ENCODE assay signal across 11 mouse cellular contexts in the genomic region with DNA sequence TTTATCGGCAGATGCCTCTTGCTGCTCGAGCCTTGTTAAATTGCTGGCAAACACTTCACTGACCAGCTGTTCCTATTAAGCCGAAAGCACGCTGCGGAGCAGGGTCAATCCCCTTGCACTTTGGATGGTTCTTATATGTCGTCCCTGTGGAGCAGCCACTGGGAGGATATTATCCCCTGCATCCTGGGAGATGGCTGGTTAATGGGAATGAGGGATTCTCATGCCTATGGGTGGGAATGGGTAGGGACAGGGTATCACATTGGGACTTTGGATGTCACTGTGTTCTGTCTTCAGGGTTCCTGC.
DNase-seq lines count a peak whose midpoint lies in the region; ATAC-seq and TF ChIP-seq lines count a peak whose summit lies in the region.
"Had no signal": no experiment of that assay in that cellular context is flagged by ENCODE, and none has a peak within 500 bp of the region (broad histone marks: within the 10 kb centered on the region; RNA-seq: fewer than 3 reads in every experiment).

No protein-coding gene starts in this region.

- intact Hi-C loops in left cerebral cortex, postnatal 14 days (cut with DNase I): no loop called here

- no peaks in the 10 kb centered on the region for H3K4me1 ChIP-seq in liver, adult 2 months (ENCODE audit: control insufficient read depth, insufficient read depth, low read length)
- H3K4me1 ChIP-seq in liver, embryonic 11.5 days (replicated peaks; ENCODE audit: control insufficient read depth, insufficient read depth, low read length): no peaks in the 10 kb centered on the region
- 0 out of 2 replicates have a peak, but pooled peaks cover 5% of the 10 kb centered on the region for H3K4me1 ChIP-seq in forebrain, postnatal 0 days (ENCODE audit: insufficient read depth)
- no peaks in the 10 kb centered on the region for H3K4me1 ChIP-seq in limb, embryonic 14.5 days (ENCODE audit: control insufficient read depth, insufficient read depth, low read length)
- peaks cover 13% of the 10 kb centered on the region for H3K4me1 ChIP-seq in neural tube, embryonic 15.5 days
- H3K4me1 ChIP-seq: liver, embryonic 13.5 days had no signal

- no peak for TF ChIP-seq POLR2A in liver, adult 2 months (IDR thresholded peaks at IDR 0.05; ENCODE audit: extremely low read depth, insufficient read depth, low read length)
- TF ChIP-seq POLR2A in limb, embryonic 14.5 days (IDR thresholded peaks at IDR 0.05; ENCODE audit: borderline replicate concordance, extremely low read depth, insufficient read depth, insufficient read length): no peak

- TF ChIP-seq CTCF in liver, adult 2 months (IDR thresholded peaks at IDR 0.05; ENCODE audit: low read depth, low read length): no peak
- TF ChIP-seq CTCF in forebrain, postnatal 0 days (IDR thresholded peaks at IDR 0.05; ENCODE audit: low read depth): no peak

- no peak for ATAC-seq in liver, embryonic 11.5 days (replicated peaks; ENCODE audit: low FRiP score)
- peak; percentile 18; the same call in 1 of the 2 replicates for ATAC-seq in forebrain, postnatal 0 days
- peak; percentile 55 for ATAC-seq in limb, embryonic 14.5 days (ENCODE audit: low FRiP score, low read depth)
- ATAC-seq in neural tube, embryonic 15.5 days (ENCODE audit: low FRiP score): peak; percentile 57; the same call in 1 of the 2 replicates

- peak; percentile 29 for DNase-seq in liver, adult 2 months (ENCODE audit: extremely low read depth, low read depth, low spot score)
- DNase-seq in liver, embryonic 11.5 days (ENCODE audit: low spot score): no peak
- DNase-seq in forebrain, postnatal 0 days: no peak
- peak; percentile 14 for DNase-seq in limb, embryonic 14.5 days (ENCODE audit: low spot score)
- DNase-seq in left cerebral cortex, postnatal 14 days (ENCODE audit: low spot score in 2 of 2): no peak
- no peak for DNase-seq in adrenal gland, adult (ENCODE audit: inconsistent age in 2 of 2, low spot score in 1 of 2)
- DNase-seq in right cerebral cortex, postnatal 4 days: no peak
- DNase-seq: cerebellum, postnatal 36 days; heart, adult 2 months; liver, embryonic 13.5 days had no signal

- H3K36me3 ChIP-seq in liver, adult 2 months (ENCODE audit: control insufficient read depth, insufficient read depth, low read length): no peaks in the 10 kb centered on the region
- H3K36me3 ChIP-seq in liver, embryonic 11.5 days (ENCODE audit: control insufficient read depth, insufficient read depth, low read length): no peaks in the 10 kb centered on the region
- no peaks in the 10 kb centered on the region for H3K36me3 ChIP-seq in forebrain, postnatal 0 days (ENCODE audit: insufficient read depth)
- H3K36me3 ChIP-seq in limb, embryonic 14.5 days (ENCODE audit: control insufficient read depth, insufficient read depth, low read length): no peaks in the 10 kb centered on the region
- no peaks in the 10 kb centered on the region for H3K36me3 ChIP-seq in neural tube, embryonic 15.5 days
- H3K36me3 ChIP-seq: liver, embryonic 13.5 days had no signal

- no peaks in the 10 kb centered on the region for H3K9me3 ChIP-seq in liver, embryonic 11.5 days (ENCODE audit: control insufficient read depth, low read length)
- no peaks in the 10 kb centered on the region for H3K9me3 ChIP-seq in forebrain, postnatal 0 days (ENCODE audit: low read length)
- no peaks in the 10 kb centered on the region for H3K9me3 ChIP-seq in limb, embryonic 14.5 days (ENCODE audit: control insufficient read depth, low read length)
- no peaks in the 10 kb centered on the region for H3K9me3 ChIP-seq in neural tube, embryonic 15.5 days (replicated peaks)
- H3K9me3 ChIP-seq: liver, embryonic 13.5 days had no signal

- 83% methylated on average over 6 of the region's 6 CpGs for WGBS in liver, adult 2 months
- 75% methylated on average over 6 of the region's 6 CpGs for WGBS in liver, embryonic 11.5 days
- WGBS in forebrain, postnatal 0 days: 5% methylated on average over 6 of the region's 6 CpGs
- 25% methylated on average over 6 of the region's 6 CpGs for WGBS in limb, embryonic 14.5 days
- 22% methylated on average over 6 of the region's 6 CpGs for WGBS in neural tube, embryonic 15.5 days

- no peak overlapping the region for H3K9ac ChIP-seq in liver, adult 2 months (ENCODE audit: low read depth, low read length)
- H3K9ac ChIP-seq in liver, embryonic 11.5 days (ENCODE audit: low read depth, low read length): no peak overlapping the region
- H3K9ac ChIP-seq in forebrain, postnatal 0 days: no peak overlapping the region
- H3K9ac ChIP-seq in limb, embryonic 14.5 days (ENCODE audit: low read depth, low read length, severe bottlenecking): no peak overlapping the region
- no peak overlapping the region for H3K9ac ChIP-seq in neural tube, embryonic 15.5 days (replicated peaks)
- H3K9ac ChIP-seq: liver, embryonic 13.5 days had no signal

- no peaks in the 10 kb centered on the region for H3K27me3 ChIP-seq in liver, adult 2 months (ENCODE audit: control insufficient read depth, insufficient read depth, low read length)
- no peaks in the 10 kb centered on the region for H3K27me3 ChIP-seq in liver, embryonic 11.5 days (replicated peaks; ENCODE audit: control insufficient read depth, insufficient read depth, low read length)
- H3K27me3 ChIP-seq in forebrain, postnatal 0 days (ENCODE audit: insufficient read depth, low read length): no peaks in the 10 kb centered on the region
- no peaks in the 10 kb centered on the region for H3K27me3 ChIP-seq in limb, embryonic 14.5 days (ENCODE audit: control insufficient read depth, insufficient read depth, low read length)
- H3K27me3 ChIP-seq in neural tube, embryonic 15.5 days (replicated peaks): no peaks in the 10 kb centered on the region
- H3K27me3 ChIP-seq: liver, embryonic 13.5 days had no signal

- no peak overlapping the region for H3K27ac ChIP-seq in liver, adult 2 months (replicated peaks; ENCODE audit: insufficient read depth, low read depth, low read length)
- no peak overlapping the region for H3K27ac ChIP-seq in liver, embryonic 11.5 days (ENCODE audit: low read depth, low read length)
- H3K27ac ChIP-seq in forebrain, postnatal 0 days (ENCODE audit: low read depth, low read length): no peak overlapping the region
- no peak overlapping the region for H3K27ac ChIP-seq in limb, embryonic 14.5 days (replicated peaks; ENCODE audit: low read depth, low read length)
- H3K27ac ChIP-seq in neural tube, embryonic 15.5 days (replicated peaks): no peak overlapping the region
- H3K27ac ChIP-seq: heart, adult 2 months; liver, embryonic 13.5 days had no signal

- H3K4me3 ChIP-seq in liver, adult 2 months (ENCODE audit: insufficient read depth, low read depth, low read length): no peak overlapping the region
- H3K4me3 ChIP-seq in liver, embryonic 11.5 days (ENCODE audit: low read depth, low read length): no peak overlapping the region
- H3K4me3 ChIP-seq in forebrain, postnatal 0 days (ENCODE audit: low read depth, low read length): no peak overlapping the region
- H3K4me3 ChIP-seq in limb, embryonic 14.5 days (replicated peaks; ENCODE audit: low read length): no peak overlapping the region
- no peak overlapping the region for H3K4me3 ChIP-seq in neural tube, embryonic 15.5 days (replicated peaks)
- H3K4me3 ChIP-seq: heart, adult 2 months; liver, embryonic 13.5 days had no signal

- H3K4me2 ChIP-seq in liver, embryonic 11.5 days: no peak overlapping the region
- H3K4me2 ChIP-seq in forebrain, postnatal 0 days (ENCODE audit: low read depth): no peak overlapping the region
- no peak overlapping the region for H3K4me2 ChIP-seq in limb, embryonic 14.5 days (replicated peaks; ENCODE audit: low read depth, low read length, severe bottlenecking)
- H3K4me2 ChIP-seq in neural tube, embryonic 15.5 days: peak overlapping the region; percentile 13; the same call in 1 of the 2 replicates
- H3K4me2 ChIP-seq: liver, embryonic 13.5 days had no signal

- no peaks in the 10 kb centered on the region for H3K79me2 ChIP-seq in liver, adult 2 months (ENCODE audit: control insufficient read depth, insufficient read depth, low read length)

Comparison
In these comparisons a context has a peak if more than half of its experiments do, and no peak if none do; other contexts are left out.
1. DNase-seq: peak in liver, adult 2 months (single experiment) and limb, embryonic 14.5 days (single experiment); none in liver, embryonic 11.5 days (single experiment), forebrain, postnatal 0 days (single experiment), left cerebral cortex, postnatal 14 days (0 of 2), adrenal gland, adult (0 of 2) and right cerebral cortex, postnatal 4 days (single experiment).